Mouse (Mus musculus) embryonic stem cell, embryonic (primary cell): Measurements from ENCODE around the gene Dqx1.

ENCODE experiments used
- CTCF ChIA-PET, 4 experiments: fragments of 300-600 bp in 2 of 4; fragments of 350-600 bp in 2 of 4; sonication (Branson Sonifier 250); formaldehyde crosslinking; loops; one replicate each; lab custom pipeline; 2022; ENCODE audit warnings: inconsistent platforms in 2 of 4; lab: Charles Lee
- POLR2A ChIA-PET, 4 experiments: fragments of 300-600 bp in 2 of 4; fragments of 350-600 bp in 2 of 4; sonication (Branson Sonifier 250); formaldehyde crosslinking; loops; one replicate each; lab custom pipeline; 2022; ENCODE audit warnings: antibody characterized with exemption in 4 of 4, inconsistent platforms in 1 of 4; lab: Charles Lee

Gene Dqx1

DNA sequence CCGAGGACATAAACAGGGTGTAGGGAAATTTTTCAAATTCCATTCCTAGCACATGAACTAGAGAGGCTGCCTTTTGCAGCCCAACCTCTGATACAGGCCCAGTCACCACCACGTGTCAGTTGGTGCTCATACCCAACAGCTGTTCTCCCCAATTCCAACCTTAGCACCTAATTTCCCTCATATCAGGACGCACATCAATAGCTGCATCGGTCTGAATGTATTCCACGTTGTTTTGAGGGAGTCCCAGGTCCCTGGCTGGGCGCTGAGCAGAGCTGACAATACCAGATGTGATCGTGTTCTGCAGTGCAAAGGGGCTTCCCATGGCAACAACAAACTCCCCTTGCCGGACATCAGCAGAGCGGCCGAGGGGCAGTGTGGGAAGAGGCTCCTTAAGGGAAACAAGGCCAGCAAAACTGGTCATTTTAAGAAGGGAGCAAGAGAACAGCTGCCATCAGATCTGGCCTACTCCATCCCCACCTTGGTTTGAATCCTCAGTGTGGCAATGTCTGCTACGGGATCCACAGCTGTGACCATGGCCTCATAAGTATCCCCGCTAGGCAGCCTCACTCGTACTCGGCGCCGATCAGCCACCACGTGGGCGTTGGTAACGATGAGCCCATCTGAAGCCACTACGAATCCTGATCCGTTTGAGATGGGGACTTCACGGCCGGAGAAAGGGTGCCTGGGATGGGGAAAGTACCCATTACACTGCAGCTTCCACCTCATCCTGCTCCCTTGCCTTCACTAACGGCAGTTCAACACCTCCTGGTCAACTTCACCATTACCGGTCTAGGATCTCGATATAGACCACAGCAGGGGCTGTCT is 4.3 kb upstream of the Dqx1 start:
- ChIA-PET POLR2A (interaction anchor here (0.7 to 3.0 kb wide), 29 partner anchors 10 to 350 kb away, joined by 3 to 16 read pairs (median 4); partner anchors contain the start of genes Dok1 (in 2 of the 4), Loxl3 (in 2 of the 4), Pcgf1 (in 2 of the 4) and 1700003E16Rik (in 1 of the 4)), CTCF (interaction anchor here in 3 of 4 experiments (0.5 to 2.4 kb wide), 10 partner anchors 12 to 949 kb away, joined by 3 to 11 read pairs (median 8); partner anchors contain the start of genes Ccdc142 (in 1 of the 3), Dctn1 (in 1 of the 3) and Gm42688 (in 1 of the 3))

DNA sequence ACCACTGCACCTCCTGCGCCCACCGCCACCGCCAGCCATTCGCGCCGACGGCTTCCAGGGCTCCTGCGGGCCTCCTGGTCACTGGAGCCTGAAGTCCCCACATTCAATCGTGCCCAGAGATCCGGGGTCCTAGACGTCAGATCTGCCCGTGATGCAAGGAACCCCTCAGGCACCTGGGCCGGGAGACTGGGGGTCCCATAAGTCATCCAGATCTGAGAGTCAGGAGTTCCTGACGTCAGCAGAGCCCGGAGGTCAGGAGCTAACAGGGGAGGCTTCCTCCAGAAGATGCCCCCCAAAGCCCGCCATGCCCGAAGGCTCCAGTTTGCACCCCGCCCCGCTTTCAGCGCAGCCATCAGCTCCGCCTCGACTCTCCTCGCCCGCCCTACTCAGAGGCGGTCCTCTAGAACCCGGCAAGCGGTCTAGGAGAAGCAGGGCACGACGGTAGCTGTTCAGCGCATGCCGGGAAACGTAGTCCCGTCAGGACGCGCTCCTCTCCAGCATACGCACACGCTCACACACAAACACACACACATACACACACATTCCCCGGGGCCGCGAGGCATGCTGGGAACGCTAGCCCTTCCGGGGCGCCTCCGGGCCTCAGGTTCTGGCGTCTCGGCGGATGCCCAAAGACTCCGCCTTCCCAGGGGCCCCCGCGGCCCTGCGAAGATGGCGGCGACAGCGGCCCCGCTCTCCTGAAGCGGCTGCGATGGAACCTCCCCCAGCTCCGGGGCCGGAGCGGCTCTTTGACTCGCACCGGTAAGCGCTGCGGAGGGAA is 3.4 kb upstream of the Dqx1 start, which contains the start of gene Aup1:
Gene Aup1, plus strand, starts transcription at position 448 of the 778 bp plus-strand sequence.
- POLR2A ChIA-PET, result interaction anchor here (0.6 to 3.0 kb wide), 53 partner anchors 10 to 546 kb away, joined by 3 to 16 read pairs (median 4); partner anchors contain the start of genes Ccdc142 (in 3 of the 4), Gm42688 (in 3 of the 4), Dok1 (in 2 of the 4) and Loxl3 (in 2 of the 4)
- CTCF ChIA-PET, result interaction anchor here in 3 of 4 experiments (0.5 to 2.4 kb wide), 17 partner anchors 11 to 948 kb away, joined by 3 to 11 read pairs (median 4); partner anchors contain the start of genes Ccdc142 (in 1 of the 3), Dctn1 (in 1 of the 3), Gm42688 (in 1 of the 3) and Pcgf1 (in 1 of the 3)

DNA sequence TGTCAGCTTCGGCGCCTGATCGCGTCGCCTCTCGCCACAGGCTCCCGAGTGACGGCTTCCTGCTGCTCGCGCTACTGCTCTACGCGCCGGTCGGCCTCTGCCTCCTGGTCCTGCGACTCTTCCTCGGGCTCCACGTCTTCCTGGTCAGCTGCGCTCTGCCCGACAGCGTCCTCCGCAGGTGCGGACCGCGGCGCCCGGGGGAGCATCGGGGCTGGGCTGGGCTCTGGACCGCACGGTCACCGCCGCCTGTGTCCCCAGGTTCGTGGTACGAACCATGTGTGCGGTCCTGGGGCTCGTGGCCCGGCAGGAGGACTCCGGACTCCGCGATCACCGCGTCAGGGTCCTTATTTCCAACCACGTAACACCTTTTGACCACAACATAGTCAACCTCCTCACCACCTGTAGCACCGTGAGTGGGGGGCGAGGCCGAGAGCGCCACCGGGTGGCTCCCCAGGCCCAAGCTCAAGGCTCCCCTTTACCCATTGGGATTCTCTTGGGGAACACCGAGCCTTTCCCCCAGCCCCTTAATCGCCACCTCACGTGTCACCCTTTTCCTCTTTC is 2.7 kb upstream of the Dqx1 start, which contains the start of gene Htra2:
Gene Htra2, minus strand, starts transcription at position 403 of the 561 bp plus-strand sequence.
- ChIA-PET CTCF (interaction anchor here in 3 of 4 experiments (0.5 to 2.4 kb wide), 15 partner anchors 10 to 572 kb away, joined by 3 to 11 read pairs (median 4); partner anchors contain the start of genes Ccdc142 (in 1 of the 3), Dctn1 (in 1 of the 3), Gm42688 (in 1 of the 3) and Pcgf1 (in 1 of the 3)), POLR2A (interaction anchor here (0.6 to 3.0 kb wide), 44 partner anchors 9 to 452 kb away, joined by 3 to 16 read pairs (median 4); partner anchors contain the start of genes Ccdc142 (in 3 of the 4), Gm42688 (in 3 of the 4), Mob1a (in 2 of the 4) and Mthfd2 (in 2 of the 4))

DNA sequence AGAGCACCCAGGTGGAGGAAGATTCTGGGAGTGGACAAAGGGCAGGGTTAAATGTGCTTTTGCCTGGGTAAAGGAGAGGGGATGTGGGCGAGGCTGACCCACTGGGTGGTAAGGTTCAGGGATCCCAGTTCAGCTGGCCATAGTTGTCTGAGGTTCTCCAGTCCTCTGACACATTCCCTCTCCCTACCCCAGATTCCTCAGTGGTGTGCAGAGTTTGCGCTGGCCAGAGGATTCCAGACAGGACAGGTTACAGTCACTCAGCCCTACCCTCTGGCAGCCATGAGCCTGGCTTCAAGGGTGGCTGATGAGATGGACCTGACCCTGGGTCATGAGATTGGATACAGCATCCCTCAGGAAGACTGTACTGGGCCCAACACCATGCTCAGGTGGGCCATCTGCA is 1.1 kb downstream of the Dqx1 start:
- POLR2A ChIA-PET, result interaction anchor here in 3 of 4 experiments (1.0 to 2.8 kb wide), 25 partner anchors 8 to 284 kb away, joined by 3 to 16 read pairs (median 4); partner anchors contain the start of genes Pcgf1 (in 3 of the 3), Loxl3 (in 2 of the 3), Wbp1 (in 2 of the 3) and 1700003E16Rik (in 1 of the 3)
- CTCF ChIA-PET, result interaction anchor here in 1 of 4 experiments (1.3 kb wide), 1 partner anchor 43 kb away, joined by 10 read pairs; the partner anchor contains the start of genes Ccdc142 and Gm42688

DNA sequence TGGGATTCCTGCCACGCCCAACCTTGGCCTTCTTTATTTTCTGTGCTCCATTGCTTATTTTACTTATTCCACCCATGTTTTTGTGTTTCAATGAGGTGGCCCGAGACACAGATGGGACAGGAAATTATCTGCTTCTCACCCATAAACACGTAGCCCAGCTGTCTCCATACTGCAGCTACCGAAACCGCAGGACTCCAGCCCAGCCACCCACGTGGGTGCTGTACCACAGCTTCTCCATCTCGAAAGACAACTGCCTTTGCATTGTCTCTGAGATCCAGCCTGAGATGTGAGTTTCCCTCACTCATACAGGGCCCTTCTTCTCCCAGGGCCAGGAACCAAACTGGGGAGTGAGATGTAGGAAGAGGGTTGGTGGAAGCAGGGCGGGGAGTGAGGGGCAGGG is 8.4 kb downstream of the Dqx1 start:
- ChIA-PET POLR2A (interaction anchor here in 3 of 4 experiments (0.8 to 4.4 kb wide), 10 partner anchors 8 to 69 kb away, joined by 3 to 18 read pairs (median 6); partner anchors contain the start of genes Aup1 (in 3 of the 3), Htra2 (in 3 of the 3), Dok1 (in 1 of the 3) and Dqx1 (in 1 of the 3)), CTCF (interaction anchor here in 3 of 4 experiments (0.6 to 2.4 kb wide), 5 partner anchors 9 to 35 kb away, joined by 3 to 9 read pairs (median 4); partner anchors contain the start of genes Aup1 (in 1 of the 3), Ccdc142 (in 1 of the 3), Gm42688 (in 1 of the 3) and Htra2 (in 1 of the 3))

DNA sequence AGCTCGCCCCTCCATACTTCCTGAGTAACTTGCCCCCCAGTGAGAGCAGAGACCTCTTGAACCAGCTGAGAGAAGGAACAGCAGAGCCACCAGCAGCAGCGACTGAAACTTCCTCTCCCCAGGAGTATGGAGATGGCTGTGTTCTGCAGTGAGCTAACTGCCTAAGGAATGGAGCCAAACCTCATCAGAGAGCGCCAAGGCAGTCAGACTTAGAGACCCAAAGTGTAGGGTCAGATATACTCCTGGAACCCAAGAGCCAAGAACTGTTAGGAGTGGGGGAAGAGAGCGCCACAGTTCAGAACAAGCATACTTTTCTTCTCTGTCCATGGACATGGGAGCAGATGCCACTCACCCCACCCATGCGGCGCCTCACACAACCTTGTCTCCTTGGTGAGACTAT is 8.8 kb downstream of the Dqx1 start:
- ChIA-PET CTCF (interaction anchor here in 3 of 4 experiments (0.5 to 1.8 kb wide), 5 partner anchors 12 to 93 kb away, joined by 3 to 8 read pairs (median 4); partner anchors contain the start of genes Ccdc142 (in 1 of the 3), Gm42688 (in 1 of the 3) and Pcgf1 (in 1 of the 3)), POLR2A (interaction anchor here in 3 of 4 experiments (0.6 to 4.4 kb wide), 11 partner anchors 8 to 51 kb away, joined by 3 to 18 read pairs (median 5); partner anchors contain the start of genes Aup1 (in 3 of the 3), Htra2 (in 3 of the 3), Dok1 (in 1 of the 3) and Dqx1 (in 1 of the 3))

DNA sequence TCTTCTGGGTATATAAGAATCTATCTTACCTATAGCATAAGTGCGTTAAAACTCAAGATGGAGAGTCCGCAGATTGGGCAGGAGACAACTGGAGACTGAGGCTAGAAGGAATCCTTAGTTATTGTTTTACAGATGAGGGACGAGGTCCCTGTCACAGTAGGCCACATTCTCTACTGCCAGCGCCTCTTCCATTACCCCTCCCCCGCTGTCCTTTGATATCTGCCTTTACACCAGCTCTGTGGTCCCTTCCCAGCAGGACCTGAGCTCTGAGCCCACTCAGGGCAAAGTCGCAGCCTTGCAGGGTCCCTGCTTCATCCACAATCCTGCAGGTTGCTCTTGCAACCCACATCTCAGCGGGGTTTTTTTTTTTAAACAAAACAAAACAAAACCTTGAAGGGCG is 10.6 kb downstream of the Dqx1 start:
- ChIA-PET POLR2A (interaction anchor here in 3 of 4 experiments (0.7 to 1.7 kb wide), 7 partner anchors 9 to 22 kb away, joined by 3 to 6 read pairs (median 4); partner anchors contain the start of genes Pcgf1 (in 2 of the 3), Aup1 (in 1 of the 3) and Dqx1 (in 1 of the 3)), CTCF (interaction anchor here in 1 of 4 experiments (0.7 kb wide), 1 partner anchor 69 kb away, joined by 3 read pairs; no protein-coding TSS in a partner anchor)

DNA sequence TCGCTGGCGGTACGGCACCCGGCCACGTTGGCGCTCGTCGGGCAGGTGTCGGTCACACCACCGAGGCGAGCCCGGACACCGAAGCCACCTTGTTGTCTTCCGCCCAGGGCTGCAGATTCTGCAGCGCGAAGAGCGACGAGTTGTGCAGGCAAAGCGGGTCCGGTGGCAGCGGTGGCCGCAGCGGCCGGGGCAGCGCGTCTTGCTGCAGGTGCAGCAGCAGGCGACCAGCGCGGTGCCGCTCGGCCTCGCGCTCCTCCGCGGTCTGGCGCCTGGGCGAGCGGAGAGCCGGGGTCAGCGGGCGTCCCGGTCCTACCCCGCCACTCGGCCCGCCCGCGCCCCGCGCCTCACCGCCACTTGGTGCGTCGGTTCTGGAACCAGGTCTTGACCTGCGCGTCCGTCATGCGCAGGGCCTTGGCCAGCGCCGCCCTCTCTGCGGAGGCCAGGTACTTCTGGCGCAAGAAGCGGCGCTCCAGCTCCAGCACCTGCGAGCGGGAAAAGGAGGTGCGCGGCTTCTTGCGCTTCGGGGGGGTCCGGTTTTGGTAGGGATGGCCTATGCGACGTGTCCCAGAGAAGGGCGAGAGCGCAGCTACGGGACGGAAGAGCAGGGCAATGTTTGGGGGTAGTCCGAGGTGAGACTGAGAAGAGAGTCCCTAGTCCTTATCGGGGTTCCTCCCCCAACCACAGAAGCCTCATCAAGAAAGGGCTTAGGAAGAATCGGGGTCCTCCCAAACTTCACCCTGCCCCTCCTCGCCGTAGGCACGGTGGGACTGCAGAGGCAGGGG is 11.3 kb downstream of the Dqx1 start:
- ChIA-PET CTCF (interaction anchor here in 1 of 4 experiments (1.6 kb wide), 1 partner anchor 72 kb away, joined by 3 read pairs; no protein-coding TSS in a partner anchor), POLR2A (interaction anchor here in 3 of 4 experiments (0.9 to 2.5 kb wide), 11 partner anchors 9 to 249 kb away, joined by 3 to 14 read pairs (median 4); partner anchors contain the start of genes Pcgf1 (in 3 of the 3), Dqx1 (in 2 of the 3), Lbx2 (in 1 of the 3) and Wbp1 (in 1 of the 3))

DNA sequence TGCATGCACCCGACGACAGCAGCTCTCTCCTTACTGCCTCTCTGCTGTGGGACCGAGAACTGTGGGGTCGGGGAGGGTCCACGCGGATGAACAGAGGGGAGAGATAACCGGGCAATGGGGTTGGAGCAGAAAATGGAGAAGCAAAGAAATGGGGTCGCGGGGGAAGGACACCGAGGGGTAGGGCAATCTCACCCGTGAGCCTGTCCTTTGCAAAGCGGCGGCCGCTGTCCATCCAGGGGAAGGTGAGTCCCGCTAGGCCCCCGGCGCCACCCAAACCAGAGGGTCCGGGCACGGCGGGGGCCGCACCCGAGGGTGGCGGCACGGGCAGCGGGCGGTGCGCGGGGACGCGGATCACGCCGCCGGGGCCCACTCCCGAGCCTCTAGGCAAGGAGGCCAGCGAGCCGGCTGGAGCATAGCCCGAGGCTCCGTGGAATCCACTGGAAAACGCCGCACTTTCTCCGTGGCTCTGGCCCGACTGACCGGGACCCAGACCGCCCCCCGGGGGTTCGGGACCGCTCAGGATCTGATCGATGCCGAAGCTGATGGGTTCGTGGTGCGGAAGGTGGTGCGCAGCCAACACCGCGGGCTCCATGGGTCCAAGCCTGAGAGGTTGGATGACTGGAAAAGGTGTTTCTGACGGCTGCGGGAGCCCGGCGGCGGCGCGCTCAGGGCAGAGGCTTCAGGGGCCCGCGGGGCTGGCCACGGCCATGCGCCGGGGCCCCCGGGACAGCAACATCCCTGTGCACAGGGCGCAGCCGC is 12.0 kb downstream of the Dqx1 start:
- ChIA-PET CTCF (interaction anchor here in 1 of 4 experiments (1.6 kb wide), 1 partner anchor 73 kb away, joined by 3 read pairs; no protein-coding TSS in a partner anchor), POLR2A (interaction anchor here in 3 of 4 experiments (0.6 to 2.5 kb wide), 13 partner anchors 8 to 248 kb away, joined by 3 to 14 read pairs (median 4); partner anchors contain the start of genes Pcgf1 (in 3 of the 3), Dqx1 (in 2 of the 3), Lbx2 (in 1 of the 3) and Wbp1 (in 1 of the 3))

DNA sequence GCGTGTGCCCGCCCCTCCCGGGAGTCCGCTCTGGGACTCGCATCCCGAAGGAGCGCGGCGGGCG is 12.4 kb downstream of the Dqx1 start, which contains the start of gene Tlx2:
Gene Tlx2, minus strand, starts transcription at position 47 of the 64 bp plus-strand sequence.
- ChIA-PET POLR2A (interaction anchor here in 3 of 4 experiments (0.6 to 2.5 kb wide), 5 partner anchors 12 to 223 kb away, joined by 3 to 14 read pairs (median 3); partner anchors contain the start of genes Dqx1 (in 1 of the 3) and Wbp1 (in 1 of the 3)), CTCF (interaction anchor here in 1 of 4 experiments (1.6 kb wide), 1 partner anchor 74 kb away, joined by 3 read pairs; no protein-coding TSS in a partner anchor)

DNA sequence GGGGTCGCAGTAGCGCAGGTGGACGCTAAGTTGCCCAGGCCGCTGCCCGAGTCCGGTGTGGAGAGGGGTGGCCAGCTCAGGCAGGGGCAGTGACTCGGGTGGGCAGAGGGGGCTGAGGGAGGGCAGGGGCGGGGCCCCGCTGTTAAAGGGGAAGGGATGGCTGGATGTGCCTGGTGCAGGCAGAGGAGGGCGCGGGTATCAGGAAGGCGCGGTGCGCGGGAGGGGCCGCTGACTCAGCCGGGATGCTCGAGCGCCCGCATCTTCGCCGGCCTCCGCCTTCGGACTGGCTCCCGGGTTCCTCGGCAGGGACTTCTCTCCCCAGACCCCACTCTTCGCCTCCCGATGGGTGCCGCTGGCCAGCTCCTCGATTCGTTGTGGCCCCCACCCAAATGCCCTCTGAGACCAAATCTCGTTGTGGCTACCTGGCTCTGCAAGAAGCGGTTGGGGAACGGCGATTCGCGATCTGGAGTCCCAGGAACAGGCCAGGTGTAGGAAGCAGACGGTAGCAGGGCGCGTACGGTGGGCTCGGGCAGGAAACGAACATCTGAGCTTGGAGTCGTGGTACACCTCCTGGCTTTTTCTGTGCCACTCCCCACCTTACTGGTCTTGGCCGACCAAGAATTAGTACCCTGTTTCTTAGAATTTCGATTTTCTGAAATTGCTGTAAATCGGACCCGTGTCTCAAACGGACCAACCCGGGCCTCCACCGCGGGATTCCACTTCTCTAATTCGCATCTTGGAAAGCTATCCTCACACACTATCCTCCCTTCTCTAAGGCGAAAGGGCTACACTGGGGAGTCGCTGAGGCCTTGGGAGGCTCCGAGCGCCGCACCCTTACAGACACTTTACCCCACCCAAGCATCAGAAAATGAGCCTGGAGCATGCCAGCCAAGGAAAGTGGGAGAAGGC is 12.9 kb downstream of the Dqx1 start:
- CTCF ChIA-PET, result interaction anchor here in 3 of 4 experiments (0.5 to 1.6 kb wide), 4 partner anchors 17 to 92 kb away, joined by 3 to 13 read pairs (median 4); no protein-coding TSS in a partner anchor
- POLR2A ChIA-PET, result interaction anchor here in 3 of 4 experiments (0.6 to 2.5 kb wide), 9 partner anchors 10 to 224 kb away, joined by 3 to 14 read pairs (median 3); partner anchors contain the start of genes Dqx1 (in 2 of the 3), Aup1 (in 1 of the 3) and Wbp1 (in 1 of the 3)

DNA sequence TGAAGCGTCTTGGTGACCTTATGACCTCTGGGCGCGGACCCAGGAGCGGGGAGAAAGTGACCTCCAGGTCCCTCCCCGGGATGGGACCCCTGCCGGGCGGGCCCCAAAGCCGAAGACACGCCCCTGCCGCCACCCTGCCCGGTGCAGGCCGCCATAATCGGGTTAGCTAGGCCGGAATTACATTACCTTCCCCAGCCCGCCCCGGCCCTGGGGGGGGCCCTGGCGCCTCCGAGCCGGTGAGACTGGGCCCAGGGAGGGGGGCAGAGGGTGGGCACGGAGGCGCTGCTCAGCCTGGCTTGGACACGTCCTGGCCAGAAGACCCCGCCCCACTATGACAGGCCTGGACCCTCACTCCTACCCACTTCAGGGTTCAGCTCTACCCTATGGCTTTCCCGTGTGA is 13.6 kb downstream of the Dqx1 start:
- POLR2A ChIA-PET, result interaction anchor here in 2 of 4 experiments (0.9 to 2.5 kb wide), 7 partner anchors 11 to 70 kb away, joined by 3 to 14 read pairs (median 4); partner anchors contain the start of genes Dqx1 (in 2 of the 2), Aup1 (in 1 of the 2) and Wbp1 (in 1 of the 2)
- CTCF ChIA-PET, result interaction anchor here in 3 of 4 experiments (0.5 to 1.0 kb wide), 3 partner anchors 16 to 91 kb away, joined by 3 to 13 read pairs (median 4); no protein-coding TSS in a partner anchor

DNA sequence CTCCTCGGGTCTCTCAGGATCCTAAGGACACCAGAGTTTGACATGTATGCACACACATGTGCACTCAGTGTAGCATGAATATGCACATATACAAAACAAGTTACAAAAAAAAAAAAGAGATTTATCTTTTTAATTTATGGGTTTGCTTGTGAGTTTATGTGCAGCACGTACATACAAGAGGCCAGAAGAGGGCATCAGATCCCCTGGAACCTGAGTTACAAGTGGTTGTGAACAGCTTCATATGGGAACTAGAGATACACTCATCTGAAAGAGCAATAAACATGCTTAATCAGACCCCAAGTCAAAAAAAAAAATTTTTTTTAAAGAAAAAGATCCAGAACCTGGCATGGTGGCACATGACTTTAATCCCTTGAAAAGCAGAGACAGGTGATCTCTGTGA is 17.3 kb downstream of the Dqx1 start:
- POLR2A ChIA-PET, result interaction anchor here (0.6 to 3.4 kb wide), 11 partner anchors 10 to 328 kb away, joined by 3 to 17 read pairs (median 3); partner anchors contain the start of genes Dqx1 (in 3 of the 4), Aup1 (in 1 of the 4), Htra2 (in 1 of the 4) and Lbx2 (in 1 of the 4)

More for the DNA sequence above, 17.3 kb downstream of the Dqx1 start:
- CTCF ChIA-PET, result interaction anchor here (0.6 to 2.0 kb wide), 13 partner anchors 9 to 1269 kb away, joined by 3 to 13 read pairs (median 5); partner anchors contain the start of genes Ccdc142 (in 1 of the 4), Dqx1 (in 1 of the 4), Gm42688 (in 1 of the 4) and Loxl3 (in 1 of the 4)
